Mouse (Mus musculus) spleen, postnatal 14 days (tissue): ENCODE data around the gene Cdkn2aipnl.

Experiments used
- DNase-seq, 2 experiments: peaks; one replicate each; pipeline ENCODE4 v3.0.0; 2021 to 2022; ENCODE audit warnings: low spot score in 2 of 2

Cdkn2aipnl gene

DNA sequence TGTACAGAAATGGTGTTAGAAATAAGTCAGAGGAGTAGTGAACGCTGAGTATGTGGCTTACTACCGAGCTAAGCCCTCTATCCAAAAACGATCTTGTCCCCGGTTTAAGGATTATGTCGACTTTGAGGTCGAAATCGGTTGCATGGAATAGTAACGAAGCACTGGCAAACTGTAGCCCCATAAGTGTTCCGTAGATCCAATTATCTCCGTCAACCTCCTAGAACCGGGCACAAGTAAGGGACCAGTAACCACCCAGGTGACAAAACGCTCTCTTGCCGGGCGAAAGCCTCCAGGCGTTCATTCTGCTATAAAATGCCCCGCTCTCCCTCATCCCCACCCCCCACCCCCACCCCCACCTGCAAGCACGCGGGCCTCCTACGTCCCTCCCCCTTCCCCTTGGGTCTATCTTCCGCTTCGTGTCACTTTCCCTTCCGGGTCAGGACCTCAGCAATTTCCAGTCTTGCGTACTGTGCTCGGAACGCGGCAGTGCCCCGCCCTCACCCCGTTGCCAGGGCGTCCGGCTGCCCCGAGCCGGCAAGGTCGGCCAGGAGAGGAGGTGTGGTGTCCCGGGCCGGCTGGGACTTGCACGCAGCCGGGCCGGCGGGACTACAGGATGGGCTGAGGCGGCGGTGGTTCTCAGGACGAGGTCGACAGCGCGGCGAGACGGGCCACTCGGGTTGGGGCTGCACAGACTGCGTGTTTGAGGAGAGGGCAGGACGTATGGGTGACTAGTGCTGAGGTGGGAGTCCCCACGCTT, 36.5 kb downstream of the Cdkn2aipnl start, which contains the start of gene Cdkl3:
TSS of gene Cdkl3 (plus strand) at position 450 of the 757 bp plus-strand sequence.
- DNase-seq, result peak; percentile 82 to 85

DNA sequence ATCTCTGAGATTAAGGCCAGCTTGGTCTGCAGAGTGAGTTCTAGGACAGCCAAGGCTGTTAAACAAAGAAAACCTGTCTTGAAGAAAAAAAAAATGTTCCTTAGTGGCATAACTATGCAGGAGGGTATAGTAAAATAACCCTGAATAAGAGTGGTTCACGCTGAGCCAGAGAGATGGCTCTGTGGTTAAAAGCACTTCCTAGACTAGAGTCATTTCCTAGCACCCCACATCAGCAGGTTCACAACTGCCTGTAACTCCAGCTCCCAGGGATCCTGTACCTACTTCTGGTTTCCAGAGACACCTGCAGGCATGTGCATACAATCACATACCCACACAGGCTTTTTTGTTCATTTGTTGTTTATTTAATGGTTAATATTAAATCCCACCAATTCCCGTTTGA, 38.1 kb downstream of the Cdkn2aipnl start:
- DNase-seq, result no peak

DNA sequence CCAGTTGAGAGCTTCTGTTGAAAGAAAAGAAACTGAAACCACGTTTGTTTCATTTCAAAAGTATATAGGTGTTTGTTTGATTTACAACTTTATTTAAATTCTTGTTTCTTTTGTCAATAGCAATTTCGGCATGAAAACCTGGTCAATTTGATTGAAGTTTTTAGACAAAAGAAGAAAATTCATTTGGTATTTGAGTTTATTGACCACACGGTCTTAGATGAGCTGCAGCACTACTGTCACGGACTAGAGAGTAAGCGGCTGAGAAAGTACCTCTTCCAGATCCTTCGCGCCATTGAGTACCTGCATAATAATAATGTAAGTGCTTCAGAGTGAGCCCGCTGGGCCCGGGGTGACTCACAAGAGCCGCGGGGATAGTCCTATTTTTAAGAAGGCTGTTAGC, 43.5 kb downstream of the Cdkn2aipnl start:
- no peak for DNase-seq

DNA sequence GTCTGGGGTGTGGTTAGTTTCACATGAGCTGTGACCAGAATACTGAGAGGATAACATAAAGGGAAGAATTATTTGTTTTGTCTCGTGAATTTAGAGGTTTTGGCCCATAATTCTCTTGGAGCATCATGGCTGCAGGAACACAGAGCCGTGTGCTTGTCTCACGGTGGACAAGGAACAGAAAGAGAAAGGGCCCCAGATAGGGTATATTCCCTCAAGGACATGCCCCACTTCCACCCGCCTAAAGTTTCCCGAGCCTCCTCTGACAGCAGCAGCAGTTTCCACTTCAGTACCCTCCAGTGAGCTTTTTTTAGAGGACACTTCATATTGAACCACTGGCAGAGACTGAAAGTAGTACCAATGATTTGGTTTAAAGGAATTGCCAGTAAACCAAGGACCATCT, 44.1 kb downstream of the Cdkn2aipnl start:
- DNase-seq, result no peak

DNA sequence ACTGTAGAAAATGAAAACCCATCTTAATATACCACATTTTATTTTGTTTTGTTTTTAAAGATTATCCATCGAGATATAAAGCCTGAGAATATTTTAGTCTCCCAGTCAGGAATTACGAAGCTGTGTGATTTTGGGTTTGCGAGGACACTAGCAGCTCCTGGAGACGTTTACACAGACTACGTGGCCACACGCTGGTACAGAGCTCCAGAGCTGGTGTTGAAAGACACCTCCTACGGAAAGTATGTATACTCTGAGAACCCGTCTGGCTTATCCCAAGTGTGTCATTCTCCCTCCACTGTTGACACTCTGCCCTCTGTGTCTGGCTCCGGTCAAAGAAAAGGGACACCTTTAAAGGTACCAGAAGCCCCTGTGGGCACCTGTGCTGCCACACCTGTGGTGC, 50.8 kb downstream of the Cdkn2aipnl start:
- DNase-seq, result no peak
